Mouse (Mus musculus) embryonic facial prominence, embryonic 15.5 days (tissue): ENCODE results near the gene Gm10912. TPM values are rescaled to one million over a fixed set of nuclear protein-coding genes. Genes with fewer than 3 reads are reported as not detected.
"Not testable (repeated sequence)": the region's sequence is repeated elsewhere in the genome, so short reads cannot be mapped to it uniquely, and the experiment has no call there.

Experiments used
- ATAC-seq: fragments of 200-750 bp; cut with Nextera tagmentation; 2 replicates; pipeline ENCODE4 v1.8.0; 2017; ENCODE audit warnings: low read depth, moderate TSS enrichment; ENCODE audit not compliant: insufficient number of reproducible peaks, low FRiP score, low TSS enrichment
- H3K27ac ChIP-seq: fragments of 300-500 bp; sonication (generic); replicated peaks from 2 replicates; pipeline ENCODE4 v1.5.1; 2015; ENCODE audit warnings: mild to moderate bottlenecking, inconsistent platforms
- H3K27me3 ChIP-seq: fragments of 300-500 bp; sonication (generic); 2 replicates; pipeline ENCODE4 v1.6.1; 2015; ENCODE audit warnings: inconsistent platforms
- H3K36me3 ChIP-seq: fragments of 300-500 bp; sonication (generic); 2 replicates; pipeline ENCODE4 v1.6.1; 2015; ENCODE audit warnings: mild to moderate bottlenecking, inconsistent platforms
- H3K4me1 ChIP-seq: fragments of 300-500 bp; sonication (generic); 2 replicates; pipeline ENCODE4 v1.6.1; 2015; ENCODE audit warnings: inconsistent platforms
- H3K4me2 ChIP-seq: fragments of 300-500 bp; sonication (generic); replicated peaks from 2 replicates; pipeline ENCODE4 v1.6.1; 2015; ENCODE audit warnings: mild to moderate bottlenecking, inconsistent platforms
- H3K4me3 ChIP-seq: fragments of 300-500 bp; sonication (generic); replicated peaks from 2 replicates; pipeline ENCODE4 v1.5.1; 2015; ENCODE audit warnings: mild to moderate bottlenecking, inconsistent platforms
- H3K9ac ChIP-seq: fragments of 300-500 bp; sonication (generic); 2 replicates; pipeline ENCODE4 v1.6.1; 2015; ENCODE audit warnings: inconsistent platforms
- H3K9me3 ChIP-seq: fragments of 300-500 bp; sonication (generic); replicated peaks from 2 replicates; pipeline ENCODE4 v1.6.1; 2016; ENCODE audit warnings: inconsistent platforms
- WGBS: fragments of 180-500 bp; shearing (Covaris S2); methylation state at CpG from one replicate; pipeline ENCODE4 v1.1.7; 2015; 5-methylcytosine and 5-hydroxymethylcytosine counted together
- polyA plus RNA-seq: library from polyadenylated mRNA; unstranded; fragments of >200 nt; fragmentation: Nextera tagmentation; extraction: Ambion mirVana; gene quantifications from 2 replicates; pipeline ENCODE4 v1.2.1, GENCODE M21; 2015

Gene Gm10912
- polyA plus RNA-seq, 1 experiment from 2014 or later = 0.09 TPM

- Histone ChIP-seq H3K27ac (no peak overlapping the region), H3K4me3 (no peak overlapping the region)
These were observed 33.1 kb downstream of the Gm10912 start for GRCm38 (mm10) chr2:104098529-104099230.

GRCm38 (mm10) chr2:104099231-104099585 is 33.6 kb downstream of the Gm10912 start:
- peak; percentile 29; the same call in 1 of the 2 replicates for ATAC-seq
- Histone ChIP-seq H3K4me3 (no peak overlapping the region), H3K4me2 (no peak overlapping the region), H3K36me3 (no peaks in the 10 kb centered on the region), H3K9me3 (no peaks in the 10 kb centered on the region), H3K27ac (no peak overlapping the region), H3K9ac (no peak overlapping the region), H3K4me1 (peaks cover 11% of the 10 kb centered on the region), H3K27me3 (no peaks in the 10 kb centered on the region)
- WGBS = 83% methylated on average over 2 of the region's 2 CpGs

More at GRCm38 (mm10) chr2:104098529-104099230, 33.1 kb downstream of the Gm10912 start:
- no peak overlapping the region for H3K4me2 ChIP-seq
- peaks cover 11% of the 10 kb centered on the region for H3K4me1 ChIP-seq
- WGBS = 31% methylated on average over 3 of the region's 3 CpGs
- no peaks in the 10 kb centered on the region for H3K9me3 ChIP-seq
- no peak overlapping the region for H3K9ac ChIP-seq
- no peak for ATAC-seq
- H3K27me3 ChIP-seq = no peaks in the 10 kb centered on the region
- H3K36me3 ChIP-seq = no peaks in the 10 kb centered on the region

GRCm38 (mm10) chr2:104099946-104100345 is 34.3 kb downstream of the Gm10912 start:
- 48% methylated on average over 1 of the region's 1 CpGs for WGBS
- Histone ChIP-seq H3K27me3 (no peaks in the 10 kb centered on the region), H3K4me1 (peaks cover 11% of the 10 kb centered on the region), H3K27ac (no peak overlapping the region), H3K36me3 (no peaks in the 10 kb centered on the region), H3K4me2 (no peak overlapping the region), H3K9ac (no peak overlapping the region), H3K4me3 (no peak overlapping the region), H3K9me3 (no peaks in the 10 kb centered on the region)
- ATAC-seq = no peak

GRCm38 (mm10) chr2:104104800-104105199 is 39.2 kb downstream of the Gm10912 start:
- Histone ChIP-seq H3K4me1 (no peaks in the 10 kb centered on the region), H3K36me3 (no peaks in the 10 kb centered on the region), H3K9me3 (no peaks in the 10 kb centered on the region), H3K4me3 (no peak overlapping the region), H3K27me3 (no peaks in the 10 kb centered on the region), H3K4me2 (no peak overlapping the region), H3K27ac (no peak overlapping the region), H3K9ac (no peak overlapping the region)
- 93% methylated on average over 6 of the region's 6 CpGs for WGBS
- no peak for ATAC-seq

- ATAC-seq, H3K9ac ChIP-seq, H3K9me3 ChIP-seq, H3K4me3 ChIP-seq, H3K4me2 ChIP-seq, H3K36me3 ChIP-seq, H3K4me1 ChIP-seq, H3K27ac ChIP-seq, H3K27me3 ChIP-seq: not testable (repeated sequence)
- WGBS = 71% methylated on average over 2 of the region's 2 CpGs
These were observed 43.4 kb downstream of the Gm10912 start for GRCm38 (mm10) chr2:104109021-104109420.

GRCm38 (mm10) chr2:104109528-104109927 is 43.9 kb downstream of the Gm10912 start:
- no peak overlapping the region for H3K4me2 ChIP-seq
- 64% methylated on average over 2 of the region's 2 CpGs for WGBS
- ATAC-seq = no peak
- H3K4me3 ChIP-seq = no peak overlapping the region
- H3K4me1 ChIP-seq = no peaks in the 10 kb centered on the region
- H3K27me3 ChIP-seq = no peaks in the 10 kb centered on the region
- H3K9ac ChIP-seq = no peak overlapping the region
- H3K9me3 ChIP-seq = no peaks in the 10 kb centered on the region
- H3K27ac ChIP-seq = no peak overlapping the region
- H3K36me3 ChIP-seq = no peaks in the 10 kb centered on the region

GRCm38 (mm10) chr2:104110031-104110430 is 44.4 kb downstream of the Gm10912 start:
- Histone ChIP-seq H3K4me1 (no peaks in the 10 kb centered on the region), H3K9ac (no peak overlapping the region), H3K9me3 (no peaks in the 10 kb centered on the region), H3K36me3 (no peaks in the 10 kb centered on the region), H3K27ac (no peak overlapping the region), H3K4me3 (no peak overlapping the region), H3K4me2 (no peak overlapping the region), H3K27me3 (no peaks in the 10 kb centered on the region)
- no peak for ATAC-seq
- 73% methylated on average over 4 of the region's 4 CpGs for WGBS

GRCm38 (mm10) chr2:104111170-104111797 is 45.7 kb downstream of the Gm10912 start:
- H3K9ac ChIP-seq, H3K9me3 ChIP-seq, H3K36me3 ChIP-seq, H3K4me2 ChIP-seq, ATAC-seq, H3K4me1 ChIP-seq, H3K27me3 ChIP-seq, H3K27ac ChIP-seq, H3K4me3 ChIP-seq: not testable (repeated sequence)
- WGBS = no CpG with 5 or more reads among the region's 1 CpGs

GRCm38 (mm10) chr2:104113563-104113962 is 47.9 kb downstream of the Gm10912 start:
- not testable (repeated sequence) for H3K4me1 ChIP-seq, H3K9me3 ChIP-seq, ATAC-seq, H3K27ac ChIP-seq, H3K4me2 ChIP-seq, H3K36me3 ChIP-seq, H3K27me3 ChIP-seq, H3K9ac ChIP-seq, H3K4me3 ChIP-seq

- 74% methylated on average over 3 of the region's 3 CpGs for WGBS
These were observed 49.3 kb downstream of the Gm10912 start for GRCm38 (mm10) chr2:104114898-104115297.

More at GRCm38 (mm10) chr2:104114898-104115297, 49.3 kb downstream of the Gm10912 start:
- H3K9me3 ChIP-seq = no peaks in the 10 kb centered on the region
- no peak for ATAC-seq
- H3K4me1 ChIP-seq = no peaks in the 10 kb centered on the region
- no peak overlapping the region for H3K9ac ChIP-seq
- H3K4me2 ChIP-seq = no peak overlapping the region
- H3K36me3 ChIP-seq = no peaks in the 10 kb centered on the region
- no peaks in the 10 kb centered on the region for H3K27me3 ChIP-seq
- H3K27ac ChIP-seq = no peak overlapping the region
- H3K4me3 ChIP-seq = no peak overlapping the region
